Mouse (Mus musculus) gastrocnemius, adult 8-10 months (tissue): ENCODE data around the gene Golgb1. TPM values are rescaled to one million over a fixed set of nuclear protein-coding genes. Genes with fewer than 3 reads are reported as not detected.

Experiments used
- DNase-seq, 2 experiments: peaks; one replicate each; pipeline ENCODE4 v3.0.0; 2022; ENCODE audit warnings: low spot score in 2 of 2
- total RNA-seq, 4 experiments: library from RNA; stranded (reverse); gene quantifications; 2 replicates each; pipeline ENCODE4 v1.2.4; 2022

Golgb1 gene
- total RNA-seq, 4 experiments from 2014 or later = 27.1 to 32.0 (median 28.2) TPM

- no peak for DNase-seq
Measured at GRCm38 (mm10) chr16:36918505-36918904, 43.6 kb downstream of the Golgb1 start.

GRCm38 (mm10) chr16:36920410-36920809 lies 45.5 kb downstream of the Golgb1 start:
- DNase-seq = no peak

GRCm38 (mm10) chr16:36921067-36921613 lies 46.2 kb downstream of the Golgb1 start:
- no peak for DNase-seq

- no peak for DNase-seq
Measured at GRCm38 (mm10) chr16:36921980-36922379, 47.0 kb downstream of the Golgb1 start.

GRCm38 (mm10) chr16:36924312-36924711 lies 49.4 kb downstream of the Golgb1 start:
- no peak for DNase-seq

- DNase-seq = no peak
Measured at GRCm38 (mm10) chr16:36925351-36925750, 50.4 kb downstream of the Golgb1 start.

- no peak for DNase-seq
Measured at GRCm38 (mm10) chr16:36925797-36926196, 50.9 kb downstream of the Golgb1 start.

- no peak for DNase-seq
Measured at GRCm38 (mm10) chr16:36926514-36927447, 51.8 kb downstream of the Golgb1 start.

- no peak for DNase-seq
Measured at GRCm38 (mm10) chr16:36927495-36928105, 52.7 kb downstream of the Golgb1 start.

- DNase-seq = no peak
Measured at GRCm38 (mm10) chr16:36928106-36928500, 53.2 kb downstream of the Golgb1 start.

- no peak for DNase-seq
Measured at GRCm38 (mm10) chr16:36929216-36929615, 54.3 kb downstream of the Golgb1 start.

- DNase-seq = no peak
Measured at GRCm38 (mm10) chr16:36930231-36931136, 55.5 kb downstream of the Golgb1 start.

- DNase-seq = no peak
Measured at GRCm38 (mm10) chr16:36931381-36931780, 56.4 kb downstream of the Golgb1 start.

- DNase-seq = no peak
Measured at GRCm38 (mm10) chr16:36931976-36932375, 57.0 kb downstream of the Golgb1 start.

- no peak for DNase-seq
Measured at GRCm38 (mm10) chr16:36932546-36932945, 57.6 kb downstream of the Golgb1 start.

GRCm38 (mm10) chr16:36934131-36934840 lies 59.3 kb downstream of the Golgb1 start:
- no peak for DNase-seq

- DNase-seq = no peak
Measured at GRCm38 (mm10) chr16:36934841-36935620, 60.1 kb downstream of the Golgb1 start, which contains the start of gene Hcls1. Hcls1 (plus strand) TSS chr16:36934983.

- no peak for DNase-seq
Measured at GRCm38 (mm10) chr16:36935814-36936213, 60.9 kb downstream of the Golgb1 start.

GRCm38 (mm10) chr16:36941137-36941727 lies 66.3 kb downstream of the Golgb1 start:
- DNase-seq = no peak
